ENCODE assay signal across 26 mouse cellular contexts in genomic region chr9:44031946-44032345, GRCm38 (mm10).
"Had no signal": no experiment of that assay in that cellular context is flagged by ENCODE, and none has a peak within 500 bp of the region (broad histone marks: within the 10 kb centered on the region; RNA-seq: fewer than 3 reads in every experiment).

No protein-coding gene starts in this region.

- H3K27me3 ChIP-seq: heart, embryonic 13.5 days; heart, embryonic 15.5 days; kidney, embryonic 15.5 days; limb, embryonic 13.5 days; limb, embryonic 15.5 days; liver, embryonic 12.5 days had no signal

- H3K4me2 ChIP-seq: heart, embryonic 11.5 days; heart, embryonic 13.5 days; heart, embryonic 15.5 days; hindbrain, embryonic 14.5 days; kidney, embryonic 15.5 days; limb, embryonic 13.5 days; limb, embryonic 15.5 days; liver, embryonic 12.5 days had no signal

- H3K4me3 ChIP-seq: gastrocnemius, adult 2 months; heart, adult 2 months; heart, embryonic 13.5 days; heart, embryonic 15.5 days; kidney, embryonic 15.5 days; limb, embryonic 13.5 days; limb, embryonic 15.5 days; liver, embryonic 12.5 days had no signal

- H3K36me3 ChIP-seq: heart, embryonic 13.5 days; heart, embryonic 15.5 days; kidney, embryonic 15.5 days; limb, embryonic 13.5 days; limb, embryonic 15.5 days; liver, embryonic 12.5 days had no signal

- H3K4me1 ChIP-seq: heart, embryonic 15.5 days; limb, embryonic 13.5 days; limb, embryonic 15.5 days; liver, embryonic 12.5 days had no signal

- H3K27ac ChIP-seq: gastrocnemius, adult 2 months; heart, adult 2 months; heart, embryonic 13.5 days; heart, embryonic 15.5 days; hindbrain, embryonic 14.5 days; kidney, embryonic 15.5 days; kidney, postnatal 0 days; limb, embryonic 13.5 days; limb, embryonic 15.5 days; liver, embryonic 12.5 days had no signal

- H3K9me3 ChIP-seq: heart, embryonic 13.5 days; heart, embryonic 15.5 days; kidney, embryonic 15.5 days; limb, embryonic 13.5 days; limb, embryonic 15.5 days; liver, embryonic 12.5 days had no signal

- H3K9ac ChIP-seq: heart, embryonic 13.5 days; heart, embryonic 15.5 days; hindbrain, embryonic 14.5 days; kidney, embryonic 15.5 days; limb, embryonic 13.5 days; limb, embryonic 15.5 days; liver, embryonic 12.5 days had no signal

- DNase-seq: gastrocnemius, adult 2 months; gastrocnemius, postnatal 10 days; gastrocnemius, postnatal 25 days; heart, adult 11 months; heart, adult 2 months; heart, postnatal 14 days; heart, postnatal 36 days; kidney, adult 11 months; kidney, adult 2 months; kidney, adult 9 months; kidney, postnatal 14 days; kidney, postnatal 36 days; layer of hippocampus, adult 9-11 months; layer of hippocampus, postnatal 36 days; left cerebral cortex, postnatal 4 days had no signal

- ATAC-seq: hindbrain, embryonic 16.5 days; intestine, embryonic 16.5 days; liver, embryonic 12.5 days had no signal
